In the genomic region with DNA sequence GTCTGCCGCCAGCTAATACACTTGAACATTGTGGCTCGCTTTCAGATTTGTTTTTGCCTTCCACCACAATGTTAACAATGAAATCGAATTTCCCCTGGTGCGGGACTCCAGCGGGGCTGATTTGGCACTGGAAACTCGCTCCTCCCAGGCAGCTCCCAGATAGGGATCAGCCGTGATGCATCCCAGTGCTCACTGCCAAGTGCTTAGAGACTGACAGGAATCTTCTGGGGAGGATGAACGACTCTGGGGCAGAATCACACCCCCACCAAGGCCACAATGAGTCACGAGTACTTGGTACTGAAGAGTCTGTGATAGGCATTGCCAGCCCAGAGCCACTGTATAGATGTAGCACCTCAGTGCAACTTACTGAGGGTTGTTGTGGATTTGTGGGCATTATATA, we compare ENCODE assay signal across 18 mouse cellular contexts.
A peak's percentile ranks its signal among the peaks of the same experiment; 100 is the strongest.
DNase-seq lines count a peak whose midpoint lies in the region; TF ChIP-seq lines count a peak whose summit lies in the region.
"Had no signal": no experiment of that assay in that cellular context is flagged by ENCODE, and none has a peak within 500 bp of the region (broad histone marks: within the 10 kb centered on the region; RNA-seq: fewer than 3 reads in every experiment).

No protein-coding gene starts in this region.

- no peak for DNase-seq in left cerebral cortex, adult 2 months (ENCODE audit: extremely low spot score in 1 of 2, low spot score in 2 of 2)
- no peak for DNase-seq in left cerebral cortex, postnatal 4 days
- DNase-seq in Muller cell, postnatal 12 days (ENCODE audit: inconsistent ontology term), result peak; percentile 37
- peak; percentile 79 for DNase-seq in adrenal gland, postnatal 10 days
- no peak for DNase-seq in gastrocnemius, postnatal 25 days
- no peak for DNase-seq in cerebellum, adult 2 months
- DNase-seq: cerebellum, adult 11-12 months; cerebellum, postnatal 25 days; gastrocnemius, postnatal 14 days; kidney, adult 2 months; kidney, postnatal 25 days; layer of hippocampus, adult 9-11 months; lung, embryonic 14.5 days had no signal

- H3K4me1 ChIP-seq in cerebellum, adult 2 months (ENCODE audit: control insufficient read depth, insufficient read depth, low read length), result no peaks in the 10 kb centered on the region
- H3K4me1 ChIP-seq: hindbrain, embryonic 10.5 days had no signal

- no peaks in the 10 kb centered on the region for H3K79me2 ChIP-seq in myocyte (ENCODE audit: control insufficient read depth, insufficient read depth)

- H3K4me3 ChIP-seq in left cerebral cortex, adult 2 months, result no peak overlapping the region
- H3K4me3 ChIP-seq in myocyte, result no peak overlapping the region
- no peak overlapping the region for H3K4me3 ChIP-seq in cerebellum, adult 2 months (replicated peaks; ENCODE audit: insufficient read depth, low read depth, low read length)
- H3K4me3 ChIP-seq: hindbrain, embryonic 10.5 days had no signal

- intact Hi-C loops in left cerebral cortex, adult 2 months (cut with DNase I), result no loop called here
- intact Hi-C loops in left cerebral cortex, postnatal 4 days (cut with DNase I), result no loop called here

- TF ChIP-seq POLR2A in myocyte (IDR thresholded peaks at IDR 0.05; ENCODE audit: insufficient read length, low read depth), result no peak
- no peak for TF ChIP-seq POLR2A in cerebellum, adult 2 months (IDR thresholded peaks at IDR 0.05; ENCODE audit: borderline replicate concordance, insufficient read depth, low read length)

- no peak for TF ChIP-seq CTCF in left cerebral cortex, adult 2 months (IDR thresholded peaks at IDR 0.05)
- TF ChIP-seq CTCF in cerebellum, adult 2 months (IDR thresholded peaks at IDR 0.05; ENCODE audit: borderline replicate concordance, insufficient read depth, low read depth, low read length), result no peak

- no peak overlapping the region for H3ac ChIP-seq in myocyte (ENCODE audit: control insufficient read depth, insufficient read length)

- no peaks in the 10 kb centered on the region for H3K36me3 ChIP-seq in myocyte (ENCODE audit: control insufficient read depth, insufficient read depth)

- 20% methylated on average over 9 of the region's 9 CpGs for WGBS in cerebellum, adult 2 months

- no peaks in the 10 kb centered on the region for H3K27me3 ChIP-seq in myocyte (ENCODE audit: control insufficient read depth, insufficient read depth, insufficient read length)
- H3K27me3 ChIP-seq in cerebellum, adult 2 months (ENCODE audit: control insufficient read depth, insufficient read depth, low read length), result no peaks in the 10 kb centered on the region

- peak overlapping the region; percentile 73 for H3K27ac ChIP-seq in left cerebral cortex, adult 2 months
- H3K27ac ChIP-seq in cerebellum, adult 2 months (ENCODE audit: insufficient read depth, low read length), result no peak overlapping the region
- H3K27ac ChIP-seq: hindbrain, embryonic 10.5 days; macrophage had no signal

- peak overlapping the region; percentile 48 for H3K4me2 ChIP-seq in myocyte (ENCODE audit: low read depth)
- H3K4me2 ChIP-seq: liver, embryonic 11.5 days; lung, embryonic 14.5 days; midbrain, embryonic 11.5 days had no signal

TF ChIP-seq in myocyte, 11 proteins besides CTCF, POLR2A, EP300 and RAD21:
- no peak for TF ChIP-seq REST (IDR thresholded peaks at IDR 0.05; ENCODE audit: insufficient read depth, insufficient read length)
- TF ChIP-seq CEBPB (IDR thresholded peaks at IDR 0.05; ENCODE audit: insufficient read depth, poor library complexity, severe bottlenecking), result no peak
- no peak for TF ChIP-seq MYOG (IDR thresholded peaks at IDR 0.05; ENCODE audit: control insufficient read depth in 1 of 3, insufficient read depth in 1 of 3, insufficient read length in 2 of 3, low read depth in 2 of 3)
- TF ChIP-seq TCF3 (IDR thresholded peaks at IDR 0.05; ENCODE audit: insufficient read length, low read depth), result no peak
- no peak for TF ChIP-seq POLR2AphosphoS2 (IDR thresholded peaks at IDR 0.05; ENCODE audit: insufficient read length, low read depth)
- TF ChIP-seq MAX (IDR thresholded peaks at IDR 0.05; ENCODE audit: low read depth), result no peak
- no peak for TF ChIP-seq SRF (IDR thresholded peaks at IDR 0.05; ENCODE audit: control insufficient read depth, insufficient read length, low read depth)
- TF ChIP-seq MYOD1 (IDR thresholded peaks at IDR 0.05; ENCODE audit: control insufficient read depth in 1 of 3, insufficient read length in 2 of 3, low read depth in 2 of 3), result no peak
- no peak for TF ChIP-seq E2F4 (IDR thresholded peaks at IDR 0.05; ENCODE audit: insufficient read depth)
- no peak for TF ChIP-seq USF1 (IDR thresholded peaks at IDR 0.05; ENCODE audit: low read depth)
- no peak for TF ChIP-seq TCF12 (IDR thresholded peaks at IDR 0.05; ENCODE audit: insufficient read depth, poor library complexity, severe bottlenecking)

Comparison
In these comparisons a context has a peak if more than half of its experiments do, and no peak if none do; other contexts are left out.
1. DNase-seq: peak in Muller cell, postnatal 12 days (single experiment) and adrenal gland, postnatal 10 days (single experiment); none in left cerebral cortex, adult 2 months (0 of 2), left cerebral cortex, postnatal 4 days (single experiment), gastrocnemius, postnatal 25 days (single experiment) and cerebellum, adult 2 months (0 of 2).